Mouse (Mus musculus): Measurements from ENCODE around the gene Carns1.
A peak's percentile ranks its signal among the peaks of the same experiment; 100 is the strongest.

DNA sequence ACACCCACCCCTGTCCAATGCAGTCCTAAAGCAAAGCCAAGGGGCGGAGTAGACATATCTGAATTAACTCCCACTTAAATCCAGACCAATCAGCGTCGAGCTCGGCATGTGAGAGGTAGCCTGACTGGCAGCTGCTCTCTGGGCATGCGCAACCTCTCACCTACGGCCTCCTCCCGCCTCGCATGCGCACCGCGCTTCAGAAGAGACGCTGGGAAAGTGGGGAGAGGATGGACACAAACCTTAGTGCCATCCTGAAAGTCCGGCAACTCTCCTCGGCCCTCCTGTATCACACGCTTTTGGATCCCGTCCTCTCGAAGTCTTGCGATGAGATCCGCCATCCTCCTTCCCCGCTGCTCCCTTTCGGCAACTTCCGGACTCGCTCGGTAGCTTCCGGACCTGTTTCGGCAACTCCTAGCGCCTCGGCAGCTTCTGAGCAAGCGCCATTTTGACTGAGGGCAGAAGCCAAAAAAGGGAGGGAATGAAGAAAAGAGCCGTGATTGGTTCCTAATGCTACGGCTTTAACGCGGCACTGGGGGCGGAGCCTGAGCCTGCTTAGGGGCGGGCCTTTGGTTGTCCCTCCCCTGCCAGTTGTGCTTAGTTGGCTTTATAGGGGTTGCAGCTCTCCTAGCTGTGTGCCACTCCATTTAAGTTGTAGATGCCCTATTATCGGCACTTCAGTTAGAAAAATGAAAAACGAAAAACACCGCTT lies 54.0 kb downstream of the Carns1 start:
- no peak for TF ChIP-seq CTCF (IDR thresholded peaks at IDR 0.05; ENCODE audit: low read depth)
- peak; percentile 57; the same call in 1 of the 2 replicates for TF ChIP-seq EP300 (IDR thresholded peaks at IDR 0.05; ENCODE audit: low read depth)
